Mouse (Mus musculus) kidney, adult 2 months (tissue): Measurements from ENCODE around the gene Ppig. TPM values are rescaled to one million over a fixed set of nuclear protein-coding genes. Genes with fewer than 3 reads are reported as not detected.
A peak's percentile ranks its signal among the peaks of the same experiment; 100 is the strongest.
"Not testable (repeated sequence)": the region's sequence is repeated elsewhere in the genome, so short reads cannot be mapped to it uniquely, and the experiment has no call there.

ENCODE experiments used
- DNase-seq: peaks from one replicate; pipeline ENCODE4 v3.0.0; 2021
- H3K27ac ChIP-seq: fragments of 200-500 bp; 2 replicates; pipeline ENCODE4 v1.5.1; 2012; ENCODE audit warnings: low read depth, low read length, control low read depth, inconsistent platforms; ENCODE audit not compliant: insufficient read depth
- H3K27me3 ChIP-seq: fragments of 200-500 bp; replicated peaks from 2 replicates; pipeline ENCODE4 v1.6.1; 2012; ENCODE audit warnings: mild to moderate bottlenecking, moderate library complexity, low read length, inconsistent platforms; ENCODE audit not compliant: control insufficient read depth, insufficient read depth
- H3K36me3 ChIP-seq: fragments of 200-500 bp; 2 replicates; pipeline ENCODE4 v1.6.1; 2012; ENCODE audit warnings: mild to moderate bottlenecking, moderate library complexity, low read length, inconsistent platforms; ENCODE audit not compliant: control insufficient read depth, insufficient read depth
- H3K4me1 ChIP-seq: fragments of 200-500 bp; 2 replicates; pipeline ENCODE4 v1.6.1; 2011; ENCODE audit warnings: low read length; ENCODE audit not compliant: control insufficient read depth, insufficient read depth
- H3K4me3 ChIP-seq: fragments of 200-500 bp; 2 replicates; pipeline ENCODE4 v1.5.1; 2011; ENCODE audit warnings: mild to moderate bottlenecking, low read depth, low read length, control low read depth; ENCODE audit not compliant: insufficient read depth
- CTCF ChIP-seq: fragments of 200-500 bp; conservative IDR thresholded peaks from 2 replicates; pipeline ENCODE4 v1.5.1; 2011; ENCODE audit warnings: low read depth, mild to moderate bottlenecking, control low read depth, low read length, moderate library complexity, mixed read lengths; ENCODE audit not compliant: insufficient read depth, insufficient read length
- POLR2A ChIP-seq: fragments of 200-500 bp; IDR thresholded peaks from one replicate; pipeline ENCODE4 v1.6.1; 2011; ENCODE audit warnings: low read depth, low read length, control low read depth
- WGBS: fragments of 180-500 bp; shearing (Covaris S2); methylation state at CpG from one replicate; pipeline ENCODE4 v1.1.7; 2018; 5-methylcytosine and 5-hydroxymethylcytosine counted together
- polyA plus RNA-seq: library from polyadenylated mRNA; depleted of rRNA; stranded (reverse); fragments of >200 nt; gene quantifications from 2 replicates; pipeline ENCODE4 v1.2.3, GENCODE M21; 2012; rRNA removed

Gene Ppig
- 2.9 and 3.6 TPM in 2 replicates for polyA plus RNA-seq

GRCm38 (mm10) chr2:69722273-69722649, at the start of gene Ppig:
Gene Ppig (plus strand): TSS chr2:69722545.
- no peaks in the 10 kb centered on the region for H3K36me3 ChIP-seq
- DNase-seq, result no peak
- peak within 1 kb of the TSS; percentile 69 for H3K4me3 ChIP-seq
- H3K27me3 ChIP-seq, result no peaks in the 10 kb centered on the region
- H3K27ac ChIP-seq, result peak within 1 kb of the TSS; percentile 95
- no peak for TF ChIP-seq POLR2A
- no peak for TF ChIP-seq CTCF
- 4% methylated on average over 12 of the region's 12 CpGs for WGBS
- H3K4me1 ChIP-seq, result peaks cover 6% of the 10 kb centered on the region; the same call in 1 of the 2 replicates

GRCm38 (mm10) chr2:69673723-69674122, 48.6 kb upstream of the Ppig start:
- no peaks in the 10 kb centered on the region for H3K36me3 ChIP-seq
- H3K4me3 ChIP-seq, result no peak overlapping the region
- no peak for DNase-seq
- TF ChIP-seq CTCF (no peak), POLR2A (no peak)
- H3K4me1 ChIP-seq, result peaks cover 4% of the 10 kb centered on the region; the same call in 1 of the 2 replicates
- H3K27ac ChIP-seq, result no peak overlapping the region
- 72% methylated on average over 5 of the region's 5 CpGs for WGBS
- H3K27me3 ChIP-seq, result no peaks in the 10 kb centered on the region

GRCm38 (mm10) chr2:69675266-69675665, 47.1 kb upstream of the Ppig start:
- TF ChIP-seq POLR2A (no peak), CTCF (no peak)
- WGBS, result 96% methylated on average over 9 of the region's 9 CpGs
- Histone ChIP-seq H3K27ac (no peak overlapping the region), H3K4me1 (peaks cover 4% of the 10 kb centered on the region; the same call in 1 of the 2 replicates), H3K36me3 (no peaks in the 10 kb centered on the region), H3K27me3 (no peaks in the 10 kb centered on the region), H3K4me3 (no peak overlapping the region)
- DNase-seq, result no peak

GRCm38 (mm10) chr2:69676713-69677112, 45.6 kb upstream of the Ppig start:
- Histone ChIP-seq H3K27ac (no peak overlapping the region), H3K4me1 (peaks cover 4% of the 10 kb centered on the region; the same call in 1 of the 2 replicates), H3K36me3 (no peaks in the 10 kb centered on the region), H3K4me3 (no peak overlapping the region), H3K27me3 (no peaks in the 10 kb centered on the region)
- WGBS, result 57% methylated on average over 2 of the region's 2 CpGs
- DNase-seq, result peak; percentile 32
- TF ChIP-seq POLR2A (no peak), CTCF (0 out of 2 replicates have a peak, but pooled peaks have one; percentile 21)

GRCm38 (mm10) chr2:69677215-69677614, 45.1 kb upstream of the Ppig start:
- not testable (repeated sequence) for DNase-seq, H3K4me1 ChIP-seq, H3K36me3 ChIP-seq, H3K27ac ChIP-seq, H3K27me3 ChIP-seq, H3K4me3 ChIP-seq
- WGBS, result 86% methylated on average over 2 of the region's 2 CpGs

GRCm38 (mm10) chr2:69679990-69680389, 42.4 kb upstream of the Ppig start:
- 65% methylated on average over 6 of the region's 6 CpGs for WGBS
- H3K27ac ChIP-seq, result no peak overlapping the region
- H3K4me1 ChIP-seq, result peaks cover 4% of the 10 kb centered on the region; the same call in 1 of the 2 replicates
- TF ChIP-seq CTCF (0 out of 2 replicates have a peak, but pooled peaks have one; percentile 8), POLR2A (no peak)
- DNase-seq, result peak; percentile 6
- H3K4me3 ChIP-seq, result no peak overlapping the region
- no peaks in the 10 kb centered on the region for H3K36me3 ChIP-seq
- no peaks in the 10 kb centered on the region for H3K27me3 ChIP-seq

GRCm38 (mm10) chr2:69681931-69682330, 40.4 kb upstream of the Ppig start:
- no peak for TF ChIP-seq POLR2A
- no peak for TF ChIP-seq CTCF
- Histone ChIP-seq H3K4me1 (no peaks in the 10 kb centered on the region), H3K27ac (no peak overlapping the region), H3K27me3 (no peaks in the 10 kb centered on the region), H3K4me3 (no peak overlapping the region), H3K36me3 (no peaks in the 10 kb centered on the region; the same call in 1 of the 2 replicates)
- no peak for DNase-seq
- WGBS, result 93% methylated on average over 4 of the region's 4 CpGs
